Mouse (Mus musculus) brown adipose tissue, adult 24 weeks (tissue): ENCODE results near the gene Hoxa10. TPM values are rescaled to one million over a fixed set of nuclear protein-coding genes. Genes with fewer than 3 reads are reported as not detected.
A peak's percentile ranks its signal among the peaks of the same experiment; 100 is the strongest.

Experiments used
- H3K27ac ChIP-seq: fragments of 200-500 bp; replicated peaks from 2 replicates; pipeline ENCODE4 v1.5.1; 2012; ENCODE audit warnings: low read depth, mild to moderate bottlenecking, low read length
- H3K4me1 ChIP-seq: fragments of 200-500 bp; 2 replicates; pipeline ENCODE4 v1.6.1; 2012; ENCODE audit warnings: low read length, mixed read lengths; ENCODE audit not compliant: control insufficient read depth, insufficient read depth, insufficient read length
- H3K4me3 ChIP-seq: fragments of 200-500 bp; 2 replicates; pipeline ENCODE4 v1.5.1; 2012; ENCODE audit warnings: low read depth, mild to moderate bottlenecking, low read length, moderate library complexity; ENCODE audit not compliant: insufficient read depth
- polyA plus RNA-seq: library from polyadenylated mRNA; stranded (reverse); fragments of >200 nt; gene quantifications from 2 replicates; pipeline ENCODE4 v1.2.4, GENCODE M21; 2012; ENCODE audit not compliant: missing spikeins, insufficient read depth, insufficient read length

Hoxa10 gene
- polyA plus RNA-seq, 1 experiment: not detected

DNA sequence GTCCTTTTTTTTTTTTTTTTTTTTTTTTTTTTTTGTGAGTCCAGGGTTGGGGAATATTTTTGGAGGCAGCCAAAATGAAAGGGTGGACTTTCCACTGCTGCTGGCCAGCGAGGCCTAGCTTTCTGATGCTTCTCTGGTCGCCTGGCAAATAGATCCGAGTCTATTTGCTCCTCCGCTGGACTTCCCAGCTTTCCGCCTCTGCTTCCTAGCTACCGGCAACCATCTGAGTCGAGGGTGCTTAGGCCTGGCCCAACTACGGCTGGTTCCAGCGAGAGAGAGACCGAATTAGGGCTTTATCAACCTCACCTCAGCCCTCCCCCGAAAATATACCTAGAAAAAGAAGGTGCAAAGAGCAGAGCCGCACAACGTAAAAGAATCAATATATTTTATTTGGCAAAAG, 17.9 kb downstream of the Hoxa10 start:
- Histone ChIP-seq H3K4me3 (no peak overlapping the region), H3K4me1 (no peaks in the 10 kb centered on the region), H3K27ac (no peak overlapping the region)

GRCm38 (mm10) chr6:52221993-52222685, 18.5 kb downstream of the Hoxa10 start:
- H3K4me3 ChIP-seq: peak overlapping the region; percentile 36
- no peaks in the 10 kb centered on the region for H3K4me1 ChIP-seq
- no peak overlapping the region for H3K27ac ChIP-seq

GRCm38 (mm10) chr6:52221337-52221992, 19.2 kb downstream of the Hoxa10 start, which contains the start of gene Hoxa7:
Gene Hoxa7 (minus strand): TSS chr6:52221854.
- H3K4me1 ChIP-seq: no peaks in the 10 kb centered on the region; the same call in 1 of the 2 replicates
- H3K27ac ChIP-seq: no peak within 1 kb of the TSS
- H3K4me3 ChIP-seq: peak within 1 kb of the TSS; percentile 74

DNA sequence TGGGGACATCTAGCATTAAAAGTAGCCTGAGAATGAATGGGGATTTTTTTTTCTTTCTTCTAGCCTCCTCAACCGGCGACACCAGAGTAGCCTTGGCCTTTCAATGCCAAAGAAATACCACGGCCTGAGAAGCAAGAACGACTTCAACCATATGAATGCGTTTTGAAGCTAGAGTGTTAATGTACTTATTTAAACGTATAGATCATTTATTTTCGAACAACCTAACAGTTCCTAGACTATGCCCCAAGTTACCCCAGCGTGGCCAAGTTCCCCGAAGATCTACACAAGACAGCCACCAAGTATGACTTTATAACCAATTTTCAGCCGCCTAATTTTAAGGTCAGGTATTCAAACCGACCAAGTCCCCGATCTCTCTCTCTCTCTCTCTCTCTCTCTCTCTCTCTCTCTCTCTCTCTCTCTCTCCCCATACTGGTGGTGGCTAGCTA, 19.8 kb downstream of the Hoxa10 start:
- no peak overlapping the region for H3K27ac ChIP-seq
- H3K4me3 ChIP-seq: peak overlapping the region; percentile 74
- peaks cover under 1% of the 10 kb centered on the region; the same call in 1 of the 2 replicates for H3K4me1 ChIP-seq

- Histone ChIP-seq H3K4me3 (no peak overlapping the region), H3K4me1 (peaks cover 4% of the 10 kb centered on the region; the same call in 1 of the 2 replicates), H3K27ac (no peak overlapping the region)
Measured at GRCm38 (mm10) chr6:52220003-52220864, 20.4 kb downstream of the Hoxa10 start.

- Histone ChIP-seq H3K4me3 (no peak overlapping the region), H3K27ac (no peak overlapping the region), H3K4me1 (peaks cover 4% of the 10 kb centered on the region; the same call in 1 of the 2 replicates)
Measured at GRCm38 (mm10) chr6:52219234-52219942, 21.3 kb downstream of the Hoxa10 start.

- H3K4me1 ChIP-seq: peaks cover 4% of the 10 kb centered on the region; the same call in 1 of the 2 replicates
- H3K27ac ChIP-seq: no peak overlapping the region
- no peak overlapping the region for H3K4me3 ChIP-seq
Measured at GRCm38 (mm10) chr6:52218643-52219215, 21.9 kb downstream of the Hoxa10 start.

DNA sequence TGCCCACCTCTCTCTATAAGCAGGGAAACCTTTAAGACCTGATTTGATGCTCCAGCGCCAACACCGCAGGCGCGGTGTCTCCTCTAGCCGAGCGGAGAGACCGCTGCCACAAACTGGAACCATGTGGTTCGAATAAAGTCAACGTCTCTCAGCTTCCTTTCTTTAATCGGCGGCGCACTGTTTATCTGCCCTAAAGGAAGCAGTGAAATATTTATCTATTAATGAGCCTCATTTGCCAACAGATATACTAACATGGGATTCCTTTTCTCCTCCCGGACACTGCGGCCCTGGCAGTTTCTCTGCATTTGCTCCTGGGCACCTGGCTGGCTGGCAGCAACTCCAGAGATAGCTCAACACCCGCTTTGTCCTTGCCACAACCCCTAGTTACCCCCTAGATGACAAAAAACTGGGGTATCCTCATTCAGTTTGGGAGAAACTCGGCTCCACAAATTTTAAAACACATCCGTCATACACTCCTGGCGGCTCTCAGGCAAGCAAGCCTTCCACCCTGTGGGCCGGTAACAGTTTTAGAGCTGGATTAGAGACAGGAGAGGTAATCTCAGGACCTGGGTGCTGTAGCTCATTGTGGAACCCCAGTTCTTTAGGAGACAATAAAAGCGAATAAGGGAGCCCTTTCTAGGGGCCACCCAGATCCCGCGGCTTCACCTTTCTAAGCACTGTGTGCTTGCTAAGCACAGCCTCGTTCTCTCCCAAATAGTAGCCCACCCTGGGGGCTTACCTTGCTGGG, 22.6 kb downstream of the Hoxa10 start:
- Histone ChIP-seq H3K27ac (0 out of 2 replicates have a peak overlapping the region, but pooled peaks have one; percentile 4), H3K4me1 (peaks cover 4% of the 10 kb centered on the region; the same call in 1 of the 2 replicates), H3K4me3 (peak overlapping the region; percentile 64)

GRCm38 (mm10) chr6:52217459-52217768, 23.2 kb downstream of the Hoxa10 start:
- H3K4me3 ChIP-seq: peak overlapping the region; percentile 64
- peak overlapping the region; percentile 40; the same call in 1 of the 2 replicates for H3K27ac ChIP-seq
- peaks cover 4% of the 10 kb centered on the region; the same call in 1 of the 2 replicates for H3K4me1 ChIP-seq

DNA sequence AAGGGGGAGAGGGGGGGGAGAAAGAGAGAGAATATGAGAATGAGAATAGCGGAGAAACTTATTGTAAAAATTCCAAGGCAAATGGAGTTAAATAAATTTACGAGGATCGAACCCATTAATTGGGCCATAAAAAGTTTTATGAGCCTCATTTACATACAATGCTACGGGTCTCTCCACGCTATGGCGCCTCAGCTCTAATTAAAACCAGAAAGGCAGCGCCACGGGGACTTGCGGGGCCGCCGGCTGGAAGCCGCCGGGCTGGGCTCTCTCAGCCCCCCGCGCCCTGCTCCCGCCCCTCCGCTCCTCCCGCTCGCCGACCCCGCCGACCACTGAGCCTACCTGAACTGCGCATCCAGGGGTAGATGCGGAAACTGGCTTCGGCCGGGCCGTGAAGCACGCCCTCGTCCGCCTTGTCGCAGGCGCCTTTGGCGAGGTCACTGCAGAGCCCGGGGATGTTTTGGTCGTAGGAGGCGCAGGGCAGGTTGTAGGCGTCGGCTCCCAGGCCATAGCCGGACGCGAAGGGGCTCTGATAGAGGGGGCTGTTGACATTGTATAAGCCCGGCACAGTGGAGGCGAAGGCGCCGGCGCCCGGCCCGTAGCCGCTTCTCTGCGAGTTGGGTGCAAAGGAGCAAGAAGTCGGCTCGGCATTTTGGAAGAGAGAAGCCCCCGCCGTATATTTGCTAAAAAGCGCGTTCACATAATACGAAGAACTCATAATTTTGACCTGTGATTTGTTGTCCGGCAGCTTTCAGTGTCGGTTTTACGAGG, 23.8 kb downstream of the Hoxa10 start:
- Histone ChIP-seq H3K4me3 (peak overlapping the region; percentile 64), H3K27ac (peak overlapping the region; percentile 40; the same call in 1 of the 2 replicates)

GRCm38 (mm10) chr6:52215771-52216535, 24.7 kb downstream of the Hoxa10 start:
- H3K4me1 ChIP-seq: peaks cover 4% of the 10 kb centered on the region; the same call in 1 of the 2 replicates
- no peak overlapping the region for H3K27ac ChIP-seq
- H3K4me3 ChIP-seq: peak overlapping the region; percentile 26

More for the DNA sequence above, 23.8 kb downstream of the Hoxa10 start:
- peaks cover 4% of the 10 kb centered on the region; the same call in 1 of the 2 replicates for H3K4me1 ChIP-seq

DNA sequence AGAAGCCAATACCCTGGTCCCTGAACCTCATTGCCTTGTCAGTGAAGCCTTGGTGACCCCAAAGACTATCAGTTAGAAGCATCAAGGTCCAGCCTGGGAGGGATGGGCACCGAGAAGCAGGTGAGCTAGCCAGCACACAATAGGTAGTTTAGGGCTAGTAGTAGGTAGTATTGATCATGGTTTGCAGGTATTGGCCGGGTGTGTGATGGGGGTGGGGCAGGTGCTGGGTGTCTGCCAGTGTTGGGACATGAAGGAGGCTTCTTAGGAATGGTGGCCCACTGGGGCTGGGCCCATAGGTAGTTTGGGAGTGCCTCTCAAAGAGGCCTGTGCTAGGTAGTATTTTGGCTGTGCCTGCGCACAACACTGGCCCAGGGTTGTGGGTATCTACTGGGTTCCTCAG, 25.6 kb downstream of the Hoxa10 start:
- Histone ChIP-seq H3K4me3 (no peak overlapping the region), H3K27ac (no peak overlapping the region)

More for the DNA sequence above, 25.6 kb downstream of the Hoxa10 start:
- H3K4me1 ChIP-seq: peaks cover 4% of the 10 kb centered on the region; the same call in 1 of the 2 replicates
